9 mouse cellular contexts compared by ENCODE assay signal in genomic region chr8:107502922-107503321, GRCm38 (mm10).
DNase-seq lines count a peak whose midpoint lies in the region; ATAC-seq lines count a peak whose summit lies in the region.
"Had no signal": no experiment of that assay in that cellular context is flagged by ENCODE, and none has a peak within 500 bp of the region (broad histone marks: within the 10 kb centered on the region; RNA-seq: fewer than 3 reads in every experiment).

No protein-coding gene starts in this region.

- H3K4me2 ChIP-seq in midbrain, embryonic 11.5 days = no peak overlapping the region
- H3K4me2 ChIP-seq in midbrain, embryonic 14.5 days (ENCODE audit: low read length) = no peak overlapping the region
- no peak overlapping the region for H3K4me2 ChIP-seq in hindbrain, embryonic 12.5 days (replicated peaks)

- no peaks in the 10 kb centered on the region; the same call in 1 of the 2 replicates for H3K36me3 ChIP-seq in midbrain, embryonic 11.5 days (ENCODE audit: control insufficient read depth, insufficient read depth, low read length)
- peaks cover 17% of the 10 kb centered on the region for H3K36me3 ChIP-seq in midbrain, embryonic 14.5 days (ENCODE audit: control insufficient read depth, insufficient read depth, low read length)
- H3K36me3 ChIP-seq in hindbrain, embryonic 12.5 days = peaks cover 17% of the 10 kb centered on the region

- H3K27me3 ChIP-seq in midbrain, embryonic 11.5 days (ENCODE audit: control insufficient read depth, insufficient read depth, low read length) = no peaks in the 10 kb centered on the region
- no peaks in the 10 kb centered on the region for H3K27me3 ChIP-seq in midbrain, embryonic 14.5 days (ENCODE audit: control insufficient read depth, insufficient read depth, low read length)
- no peaks in the 10 kb centered on the region for H3K27me3 ChIP-seq in hindbrain, embryonic 12.5 days

- no peaks in the 10 kb centered on the region for H3K9me3 ChIP-seq in midbrain, embryonic 11.5 days (ENCODE audit: control insufficient read depth, low read length)
- no peaks in the 10 kb centered on the region for H3K9me3 ChIP-seq in midbrain, embryonic 14.5 days (ENCODE audit: control insufficient read depth, low read length)
- no peaks in the 10 kb centered on the region for H3K9me3 ChIP-seq in hindbrain, embryonic 12.5 days (replicated peaks)

- peak; percentile 73 for DNase-seq in midbrain, embryonic 11.5 days (ENCODE audit: low spot score, missing footprints)
- no peak for DNase-seq in midbrain, embryonic 14.5 days
- DNase-seq in NIH3T3 (ENCODE audit: low read depth) = peak; percentile 87
- DNase-seq in monocyte, adult 2 months (ENCODE audit: low read depth in 1 of 2, low spot score in 2 of 2) = peak; percentile 9 to 45
- no peak for DNase-seq in urinary bladder, adult 18-20 months (ENCODE audit: low spot score in 2 of 2)
- DNase-seq in right cerebral cortex, postnatal 14 days = no peak
- no peak for DNase-seq in urinary bladder, postnatal 36 days (ENCODE audit: low spot score in 2 of 2)
- DNase-seq: thymus, adult 18-20 months had no signal

- no peak overlapping the region for H3K27ac ChIP-seq in midbrain, embryonic 11.5 days (ENCODE audit: low read depth, low read length)
- no peak overlapping the region for H3K27ac ChIP-seq in midbrain, embryonic 14.5 days (replicated peaks; ENCODE audit: low read depth, low read length)
- peak overlapping the region; percentile 36; the same call in 1 of the 2 replicates for H3K27ac ChIP-seq in hindbrain, embryonic 12.5 days

- ATAC-seq in midbrain, embryonic 11.5 days (ENCODE audit: low FRiP score) = no peak
- ATAC-seq in midbrain, embryonic 14.5 days (ENCODE audit: low FRiP score, low TSS enrichment) = no peak
- ATAC-seq in hindbrain, embryonic 12.5 days (ENCODE audit: low FRiP score) = no peak

- H3K4me1 ChIP-seq in midbrain, embryonic 11.5 days (ENCODE audit: control insufficient read depth, insufficient read depth, low read length) = no peaks in the 10 kb centered on the region; the same call in 1 of the 2 replicates
- H3K4me1 ChIP-seq in midbrain, embryonic 14.5 days (ENCODE audit: control insufficient read depth, insufficient read depth, low read length) = no peaks in the 10 kb centered on the region
- H3K4me1 ChIP-seq in hindbrain, embryonic 12.5 days = peaks cover 26% of the 10 kb centered on the region

- WGBS in midbrain, embryonic 11.5 days = 55% methylated on average over 3 of the region's 3 CpGs
- 61% methylated on average over 3 of the region's 3 CpGs for WGBS in midbrain, embryonic 14.5 days
- WGBS in hindbrain, embryonic 12.5 days = 56% methylated on average over 3 of the region's 3 CpGs

- no peak overlapping the region for H3K9ac ChIP-seq in midbrain, embryonic 11.5 days (ENCODE audit: low read length)
- no peak overlapping the region for H3K9ac ChIP-seq in midbrain, embryonic 14.5 days (replicated peaks; ENCODE audit: low read length)
- no peak overlapping the region for H3K9ac ChIP-seq in hindbrain, embryonic 12.5 days

- H3K4me3 ChIP-seq in midbrain, embryonic 11.5 days (ENCODE audit: low read depth, low read length) = no peak overlapping the region
- no peak overlapping the region for H3K4me3 ChIP-seq in midbrain, embryonic 14.5 days (replicated peaks; ENCODE audit: low read depth, low read length)
- no peak overlapping the region for H3K4me3 ChIP-seq in hindbrain, embryonic 12.5 days

Comparison
In these comparisons a context has a peak if more than half of its experiments do, and no peak if none do; other contexts are left out.
1. DNase-seq: peak in midbrain, embryonic 11.5 days (single experiment), NIH3T3 (single experiment) and monocyte, adult 2 months (2 of 2); none in midbrain, embryonic 14.5 days (single experiment), urinary bladder, adult 18-20 months (0 of 2), right cerebral cortex, postnatal 14 days (single experiment) and urinary bladder, postnatal 36 days (0 of 2).